Mouse (Mus musculus) G1E (cell line): ENCODE measurements around the gene Fhl3. TPM values are rescaled to one million over a fixed set of nuclear protein-coding genes. Genes with fewer than 3 reads are reported as not detected.

Experiments
- ATAC-seq: 2 replicates; pipeline ENCODE4 v1.8.0; 2016; ENCODE audit warnings: mild to moderate bottlenecking; ENCODE audit not compliant: insufficient number of reproducible peaks, poor library complexity, low FRiP score, severe bottlenecking; ENCODE audit errors: extremely low read depth
- DNase-seq: peaks from one replicate; pipeline ENCODE4 v3.0.0; 2012; ENCODE audit warnings: low spot score
- H3K27me3 ChIP-seq: 2 replicates; pipeline ENCODE4 v1.6.1; 2012; ENCODE audit warnings: mild to moderate bottlenecking, low read length, inconsistent platforms; ENCODE audit not compliant: insufficient read depth
- H3K36me3 ChIP-seq: replicated peaks from 2 replicates; pipeline ENCODE3; 2012; ENCODE audit warnings: mild to moderate bottlenecking, inconsistent platforms
- H3K4me1 ChIP-seq: 2 replicates; pipeline ENCODE4 v1.6.1; 2012; ENCODE audit warnings: low read depth, low read length, inconsistent platforms, mixed read lengths; ENCODE audit not compliant: insufficient read depth
- H3K4me3 ChIP-seq: 2 replicates; pipeline ENCODE4 v1.5.1; 2012; ENCODE audit warnings: low read depth, mild to moderate bottlenecking, inconsistent platforms, low read length, moderate library complexity, mixed read lengths
- H3K9me3 ChIP-seq: replicated peaks from 2 replicates; pipeline ENCODE4 v1.6.1; 2012; ENCODE audit warnings: inconsistent platforms
- CTCF ChIP-seq: IDR thresholded peaks from 2 replicates; pipeline ENCODE4 v1.5.1; 2012; ENCODE audit warnings: low read depth, low read length, inconsistent platforms, mixed read lengths
- GATA1 ChIP-seq: IDR thresholded peaks from 2 replicates; pipeline ENCODE4 v1.6.1; 2012; ENCODE audit warnings: borderline replicate concordance, low read length, inconsistent platforms, mixed read lengths
- GATA2 ChIP-seq: IDR thresholded peaks from 2 replicates; pipeline ENCODE4 v1.6.1; 2012; ENCODE audit warnings: low read depth, low read length, inconsistent platforms, borderline replicate concordance
- POLR2AphosphoS5 ChIP-seq: IDR thresholded peaks from 2 replicates; pipeline ENCODE4 v1.6.1; 2012; ENCODE audit warnings: low read depth, low read length, inconsistent platforms; ENCODE audit not compliant: insufficient replicate concordance
- TAL1 ChIP-seq: conservative IDR thresholded peaks from 2 replicates; pipeline ENCODE4 v1.6.1; 2012; ENCODE audit warnings: low read depth, low read length, inconsistent platforms, mixed read lengths
- polyA plus RNA-seq: library from polyadenylated mRNA; stranded (reverse); fragments of >175 nt; gene quantifications from 2 replicates; pipeline ENCODE4 v1.2.3, GENCODE M21; 2012
- total RNA-seq, 2 experiments: library from RNA; stranded (forward) in 1 of 2; stranded (reverse) in 1 of 2; fragments of 200-1000 nt in 1 of 2; fragments of >200 nt in 1 of 2; fragmentation: Nextera tagmentation in 1 of 2; gene quantifications; 2 replicates each; pipeline ENCODE4 v1.2.3; 2014 to 2017

The Fhl3 gene
- total and polyA plus RNA-seq, 3 experiments = 15.2 to 27.6 (median 22.9) TPM

GRCm38 (mm10) chr4:124752281-124753199 lies 52.0 kb downstream of the Fhl3 start:
- Histone ChIP-seq H3K27me3 (no peaks in the 10 kb centered on the region), H3K4me3 (peak overlapping the region; percentile 99), H3K9me3 (no peaks in the 10 kb centered on the region), H3K4me1 (peaks cover 81% of the 10 kb centered on the region), H3K36me3 (peaks cover 53% of the 10 kb centered on the region)
- DNase-seq (peak; percentile 70), ATAC-seq (peak; percentile 82)
- TF ChIP-seq CTCF (no peak), POLR2AphosphoS5 (no peak), GATA1 (no peak), GATA2 (peak; percentile 69; the same call in 1 of the 2 replicates), TAL1 (peak; percentile 96)

- ATAC-seq (no peak), DNase-seq (no peak)
- Histone ChIP-seq H3K4me3 (no peak overlapping the region; the same call in 1 of the 2 replicates), H3K36me3 (peaks cover 66% of the 10 kb centered on the region), H3K4me1 (peaks cover 87% of the 10 kb centered on the region), H3K27me3 (no peaks in the 10 kb centered on the region), H3K9me3 (no peaks in the 10 kb centered on the region)
- no peak for TF ChIP-seq GATA1
- no peak for TF ChIP-seq TAL1
- no peak for TF ChIP-seq CTCF
- no peak for TF ChIP-seq GATA2
- no peak for TF ChIP-seq POLR2AphosphoS5
Observed at GRCm38 (mm10) chr4:124755526-124755925, 55.0 kb downstream of the Fhl3 start.

Other genes with a start within 250 kb of the Fhl3 start
- not detected in 2 replicates for gene 3100002H09Rik, start 89.9 kb upstream of the Fhl3 start, total RNA-seq (2014; fragmentation: Nextera tagmentation)
- 0.27 TPM in 1 of 2 replicates, not detected in the other for gene 3100002H09Rik, start 89.9 kb upstream of the Fhl3 start, total RNA-seq (2017)
- gene 3100002H09Rik, start 89.9 kb upstream of the Fhl3 start, polyA plus RNA-seq = not detected in 2 replicates
- not detected in 2 replicates for gene Pou3f1, start 43.9 kb upstream of the Fhl3 start, total RNA-seq (2014; fragmentation: Nextera tagmentation)
- 0.05 TPM in 1 of 2 replicates, not detected in the other for gene Pou3f1, start 43.9 kb upstream of the Fhl3 start, total RNA-seq (2017)
- not detected in 2 replicates for gene Pou3f1, start 43.9 kb upstream of the Fhl3 start, polyA plus RNA-seq
- gene Utp11, start 7.1 kb upstream of the Fhl3 start, total RNA-seq (2014; fragmentation: Nextera tagmentation) = 80.4 and 94.2 TPM in 2 replicates
- gene Utp11, start 7.1 kb upstream of the Fhl3 start, total RNA-seq (2017) = 69.2 and 94.3 TPM in 2 replicates
- 12.6 and 16.7 TPM in 2 replicates for gene Utp11, start 7.1 kb upstream of the Fhl3 start, polyA plus RNA-seq
- gene Sf3a3, start 14.1 kb downstream of the Fhl3 start, total RNA-seq (2014; fragmentation: Nextera tagmentation) = 106 and 126 TPM in 2 replicates
- gene Sf3a3, start 14.1 kb downstream of the Fhl3 start, total RNA-seq (2017) = 168 and 172 TPM in 2 replicates
- gene Sf3a3, start 14.1 kb downstream of the Fhl3 start, polyA plus RNA-seq = 53.7 and 56.7 TPM in 2 replicates
- gene Inpp5b, start 41.1 kb downstream of the Fhl3 start, total RNA-seq (2014; fragmentation: Nextera tagmentation) = 127 and 141 TPM in 2 replicates
- 119 and 128 TPM in 2 replicates for gene Inpp5b, start 41.1 kb downstream of the Fhl3 start, total RNA-seq (2017)
- gene Inpp5b, start 41.1 kb downstream of the Fhl3 start, polyA plus RNA-seq = 48.3 and 51.4 TPM in 2 replicates
- 21.5 and 31.5 TPM in 2 replicates for gene Mtf1, start 101.4 kb downstream of the Fhl3 start, total RNA-seq (2014; fragmentation: Nextera tagmentation)
- 20.7 and 22.5 TPM in 2 replicates for gene Mtf1, start 101.4 kb downstream of the Fhl3 start, total RNA-seq (2017)
- 7.6 and 9.7 TPM in 2 replicates for gene Mtf1, start 101.4 kb downstream of the Fhl3 start, polyA plus RNA-seq
- gene Yrdc, start 150.0 kb downstream of the Fhl3 start, total RNA-seq (2014; fragmentation: Nextera tagmentation) = 27.1 and 47.2 TPM in 2 replicates
- gene Yrdc, start 150.0 kb downstream of the Fhl3 start, total RNA-seq (2017) = 29.2 and 33.5 TPM in 2 replicates
- 14.1 and 17.8 TPM in 2 replicates for gene Yrdc, start 150.0 kb downstream of the Fhl3 start, polyA plus RNA-seq
- 8.4 and 13.8 TPM in 2 replicates for gene 1110065P20Rik, start 150.5 kb downstream of the Fhl3 start, total RNA-seq (2014; fragmentation: Nextera tagmentation)
- 12.7 and 18.4 TPM in 2 replicates for gene 1110065P20Rik, start 150.5 kb downstream of the Fhl3 start, total RNA-seq (2017)
- gene 1110065P20Rik, start 150.5 kb downstream of the Fhl3 start, polyA plus RNA-seq = 25.6 and 32.1 TPM in 2 replicates
- not detected in 2 replicates for gene Maneal, start 161.5 kb downstream of the Fhl3 start, total RNA-seq (2014; fragmentation: Nextera tagmentation)
- 0.06 and 0.33 TPM in 2 replicates for gene Maneal, start 161.5 kb downstream of the Fhl3 start, total RNA-seq (2017)
- gene Maneal, start 161.5 kb downstream of the Fhl3 start, polyA plus RNA-seq = not detected in 2 replicates
- gene Epha10, start 180.2 kb downstream of the Fhl3 start, total RNA-seq (2014; fragmentation: Nextera tagmentation) = not detected in 2 replicates
- 0.16 TPM in 1 of 2 replicates, not detected in the other for gene Epha10, start 180.2 kb downstream of the Fhl3 start, total RNA-seq (2017)
- not detected in 2 replicates for gene Epha10, start 180.2 kb downstream of the Fhl3 start, polyA plus RNA-seq
- gene 9930104L06Rik, start 236.3 kb downstream of the Fhl3 start, total RNA-seq (2014; fragmentation: Nextera tagmentation) = 10.2 and 15.0 TPM in 2 replicates
- 12.2 and 16.9 TPM in 2 replicates for gene 9930104L06Rik, start 236.3 kb downstream of the Fhl3 start, total RNA-seq (2017)
- gene 9930104L06Rik, start 236.3 kb downstream of the Fhl3 start, polyA plus RNA-seq = 2.9 and 4.3 TPM in 2 replicates
- gene Cdca8, start 238.6 kb downstream of the Fhl3 start, total RNA-seq (2014; fragmentation: Nextera tagmentation) = 102 and 129 TPM in 2 replicates
- 90.3 and 106 TPM in 2 replicates for gene Cdca8, start 238.6 kb downstream of the Fhl3 start, total RNA-seq (2017)
- 141 and 184 TPM in 2 replicates for gene Cdca8, start 238.6 kb downstream of the Fhl3 start, polyA plus RNA-seq